Mouse (Mus musculus): Measurements from ENCODE around the gene Mroh9. TPM values are rescaled to one million over a fixed set of nuclear protein-coding genes. Genes with fewer than 3 reads are reported as not detected.
A peak's percentile ranks its signal among the peaks of the same experiment; 100 is the strongest.

The Mroh9 gene
- 8.3 and 10.5 TPM in 2 replicates for polyA plus RNA-seq (2012; rRNA removed)

DNA sequence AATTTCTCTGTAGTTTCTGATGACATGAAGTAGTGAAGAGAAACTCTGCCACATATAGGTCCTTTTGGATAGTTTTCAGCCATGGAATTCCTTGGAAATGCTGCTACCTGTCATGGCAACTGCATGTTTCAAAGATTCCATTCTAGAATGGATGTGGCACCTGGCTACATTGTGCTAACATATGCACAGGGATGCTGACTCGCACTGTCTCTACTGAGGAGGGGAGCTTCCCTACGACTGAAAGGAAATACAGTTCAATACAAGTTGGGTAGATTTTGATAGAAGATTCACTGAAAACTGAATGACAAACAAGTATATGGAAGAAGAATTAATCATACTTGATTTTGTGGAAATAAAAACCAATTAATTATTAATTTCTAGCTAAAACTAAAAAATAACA is at the start of gene Mroh9:
TSS of gene Mroh9 (minus strand) at position 101 of the 400 bp plus-strand sequence.
- peak within 1 kb of the TSS; percentile 63 for H3K4me3 ChIP-seq (ENCODE audit: control insufficient read depth, low read depth, low read length)
- no peaks in the 10 kb centered on the region for H3K27me3 ChIP-seq (ENCODE audit: control insufficient read depth, insufficient read depth, low read length)
- TF ChIP-seq POLR2A (IDR thresholded peaks at IDR 0.05; ENCODE audit: control insufficient read depth, low read depth, low read length) (no peak), CTCF (IDR thresholded peaks at IDR 0.05; ENCODE audit: control insufficient read depth, insufficient read depth, insufficient replicate concordance, low read depth, low read length) (no peak)
- H3K4me1 ChIP-seq (ENCODE audit: control insufficient read depth, insufficient read depth, low read length) = no peaks in the 10 kb centered on the region
- H3K36me3 ChIP-seq (ENCODE audit: control insufficient read depth, insufficient read depth, low read length) = no peaks in the 10 kb centered on the region
- H3K27ac ChIP-seq (ENCODE audit: control insufficient read depth, insufficient read depth, low read depth, low read length) = no peak within 1 kb of the TSS

DNA sequence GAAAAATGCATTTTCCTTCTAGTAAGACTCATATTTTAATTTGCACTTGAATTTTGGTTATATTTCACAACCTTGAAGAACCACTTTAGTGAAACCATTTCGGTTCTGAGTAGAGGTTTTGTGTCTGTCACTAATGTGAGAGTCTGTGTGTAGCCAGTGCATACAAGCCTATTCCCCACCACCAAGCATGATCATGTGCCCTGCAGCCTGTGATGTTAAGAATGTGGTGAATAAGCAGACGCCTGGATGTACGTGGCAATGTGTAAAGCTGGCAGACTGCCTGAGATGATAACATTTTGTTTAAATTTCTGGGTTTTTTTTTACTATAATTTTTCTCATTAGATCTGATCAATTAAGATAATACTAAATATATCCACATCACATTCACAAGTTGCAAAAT is 44.5 kb upstream of the Mroh9 start:
- Histone ChIP-seq H3K4me3 (ENCODE audit: control insufficient read depth, low read depth, low read length) (no peak overlapping the region), H3K36me3 (ENCODE audit: control insufficient read depth, insufficient read depth, low read length) (no peaks in the 10 kb centered on the region), H3K27ac (ENCODE audit: control insufficient read depth, insufficient read depth, low read depth, low read length) (no peak overlapping the region), H3K4me1 (ENCODE audit: control insufficient read depth, insufficient read depth, low read length) (no peaks in the 10 kb centered on the region), H3K27me3 (ENCODE audit: control insufficient read depth, insufficient read depth, low read length) (no peaks in the 10 kb centered on the region)
- TF ChIP-seq CTCF (IDR thresholded peaks at IDR 0.05; ENCODE audit: control insufficient read depth, insufficient read depth, insufficient replicate concordance, low read depth, low read length) (no peak), POLR2A (IDR thresholded peaks at IDR 0.05; ENCODE audit: control insufficient read depth, low read depth, low read length) (no peak)

DNA sequence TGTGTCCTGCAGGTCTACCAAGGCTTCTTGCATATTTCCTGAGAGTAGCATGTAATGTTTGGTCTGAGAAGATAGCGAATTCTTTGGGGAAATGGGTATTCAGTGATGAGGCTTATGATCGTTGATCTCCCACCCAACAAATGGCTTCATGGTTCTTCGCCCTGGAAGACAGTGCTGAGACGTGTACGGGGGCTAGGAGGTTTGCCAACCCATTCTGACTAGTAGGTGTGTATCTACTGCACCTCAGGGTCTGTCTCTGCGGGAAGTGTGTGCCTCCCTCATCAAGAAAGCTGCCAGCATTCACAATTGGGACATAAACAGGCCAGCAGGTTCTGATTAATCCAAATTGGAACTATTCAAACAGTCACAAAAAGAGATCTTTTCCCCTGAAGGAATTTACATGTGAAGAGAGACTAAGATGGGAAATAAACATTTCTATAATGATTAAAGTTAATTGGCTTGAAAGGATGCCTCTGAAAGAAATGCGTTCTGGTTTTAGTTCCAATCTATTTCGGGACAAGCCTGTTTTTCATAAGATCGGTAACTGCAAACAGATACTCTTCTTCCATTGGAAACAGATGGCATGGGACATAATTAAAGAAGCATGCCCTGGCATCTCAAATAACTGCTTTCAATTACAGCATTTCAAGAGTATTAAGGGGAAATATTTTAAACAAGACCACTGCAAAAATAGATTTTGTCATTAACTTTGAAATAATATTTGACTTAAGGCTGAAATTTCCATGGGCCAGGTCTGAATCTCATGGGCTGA is 43.8 kb upstream of the Mroh9 start:
- Histone ChIP-seq H3K27me3 (ENCODE audit: control insufficient read depth, insufficient read depth, low read length) (no peaks in the 10 kb centered on the region), H3K27ac (ENCODE audit: control insufficient read depth, insufficient read depth, low read depth, low read length) (no peak overlapping the region), H3K4me3 (ENCODE audit: control insufficient read depth, low read depth, low read length) (no peak overlapping the region), H3K4me1 (ENCODE audit: control insufficient read depth, insufficient read depth, low read length) (no peaks in the 10 kb centered on the region), H3K36me3 (ENCODE audit: control insufficient read depth, insufficient read depth, low read length) (no peaks in the 10 kb centered on the region)
- TF ChIP-seq POLR2A (IDR thresholded peaks at IDR 0.05; ENCODE audit: control insufficient read depth, low read depth, low read length) (no peak), CTCF (IDR thresholded peaks at IDR 0.05; ENCODE audit: control insufficient read depth, insufficient read depth, insufficient replicate concordance, low read depth, low read length) (no peak)

DNA sequence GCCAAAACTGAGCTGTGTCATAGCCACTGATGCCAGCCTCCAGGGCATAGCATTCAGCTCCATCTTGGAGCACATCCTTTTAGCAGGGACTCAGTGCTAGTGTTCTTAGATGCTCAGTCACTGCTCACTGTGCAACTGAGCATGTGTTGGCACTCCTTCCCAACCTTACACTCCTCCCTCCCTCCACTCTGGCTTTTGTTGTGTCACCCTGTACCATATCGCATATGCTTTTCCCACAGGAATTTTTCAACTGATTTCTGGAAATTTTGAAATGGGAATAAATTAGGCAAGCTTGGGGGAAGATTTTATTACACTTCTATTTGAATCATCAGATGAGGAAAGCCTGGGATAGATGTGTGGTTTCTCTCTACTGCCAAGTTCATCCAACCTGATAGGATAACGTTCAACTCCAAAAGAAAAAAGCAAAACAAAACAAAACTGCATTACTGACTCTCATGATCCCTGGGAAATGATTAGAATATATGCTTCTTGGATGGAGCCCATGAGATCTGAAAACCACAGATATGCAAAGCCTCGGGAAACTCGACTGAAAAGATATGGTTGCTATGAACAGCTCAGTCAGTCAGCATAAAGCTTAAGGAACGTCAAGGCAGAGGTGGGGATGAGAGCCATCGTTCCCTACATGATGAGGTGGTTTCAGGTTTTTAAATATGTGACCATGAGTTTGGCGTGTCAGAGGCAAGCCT is 40.9 kb upstream of the Mroh9 start:
- Histone ChIP-seq H3K4me3 (ENCODE audit: control insufficient read depth, low read depth, low read length) (no peak overlapping the region), H3K4me1 (ENCODE audit: control insufficient read depth, insufficient read depth, low read length) (no peaks in the 10 kb centered on the region), H3K27me3 (ENCODE audit: control insufficient read depth, insufficient read depth, low read length) (no peaks in the 10 kb centered on the region), H3K36me3 (ENCODE audit: control insufficient read depth, insufficient read depth, low read length) (no peaks in the 10 kb centered on the region), H3K27ac (ENCODE audit: control insufficient read depth, insufficient read depth, low read depth, low read length) (no peak overlapping the region)
- TF ChIP-seq CTCF (IDR thresholded peaks at IDR 0.05; ENCODE audit: control insufficient read depth, insufficient read depth, insufficient replicate concordance, low read depth, low read length) (no peak), POLR2A (IDR thresholded peaks at IDR 0.05; ENCODE audit: control insufficient read depth, low read depth, low read length) (no peak)

DNA sequence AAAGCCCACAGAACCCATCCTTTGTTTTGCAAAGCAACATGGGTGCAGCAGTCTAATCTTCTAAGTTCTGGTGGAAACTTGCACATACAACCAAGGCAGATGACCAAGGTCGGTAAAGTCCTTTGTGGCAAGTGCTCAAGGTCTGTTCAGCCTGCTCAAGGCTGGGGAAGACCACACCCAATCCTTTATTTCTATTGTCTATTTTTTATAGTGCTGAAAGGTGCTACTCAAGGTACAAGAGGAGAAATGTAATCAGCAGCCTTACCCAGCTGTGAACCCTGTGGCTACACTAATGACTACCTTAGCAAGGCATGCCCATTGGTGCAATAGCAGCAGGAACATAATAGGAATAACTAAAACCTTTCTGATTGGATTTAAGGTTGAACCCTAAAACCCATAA is 36.9 kb upstream of the Mroh9 start:
- H3K4me1 ChIP-seq (ENCODE audit: control insufficient read depth, insufficient read depth, low read length) = no peaks in the 10 kb centered on the region
- H3K36me3 ChIP-seq (ENCODE audit: control insufficient read depth, insufficient read depth, low read length) = no peaks in the 10 kb centered on the region
- TF ChIP-seq POLR2A (IDR thresholded peaks at IDR 0.05; ENCODE audit: control insufficient read depth, low read depth, low read length) (no peak), CTCF (IDR thresholded peaks at IDR 0.05; ENCODE audit: control insufficient read depth, insufficient read depth, insufficient replicate concordance, low read depth, low read length) (no peak)
- H3K27me3 ChIP-seq (ENCODE audit: control insufficient read depth, insufficient read depth, low read length) = no peaks in the 10 kb centered on the region
- H3K27ac ChIP-seq (ENCODE audit: control insufficient read depth, insufficient read depth, low read depth, low read length) = no peak overlapping the region
- no peak overlapping the region for H3K4me3 ChIP-seq (ENCODE audit: control insufficient read depth, low read depth, low read length)

DNA sequence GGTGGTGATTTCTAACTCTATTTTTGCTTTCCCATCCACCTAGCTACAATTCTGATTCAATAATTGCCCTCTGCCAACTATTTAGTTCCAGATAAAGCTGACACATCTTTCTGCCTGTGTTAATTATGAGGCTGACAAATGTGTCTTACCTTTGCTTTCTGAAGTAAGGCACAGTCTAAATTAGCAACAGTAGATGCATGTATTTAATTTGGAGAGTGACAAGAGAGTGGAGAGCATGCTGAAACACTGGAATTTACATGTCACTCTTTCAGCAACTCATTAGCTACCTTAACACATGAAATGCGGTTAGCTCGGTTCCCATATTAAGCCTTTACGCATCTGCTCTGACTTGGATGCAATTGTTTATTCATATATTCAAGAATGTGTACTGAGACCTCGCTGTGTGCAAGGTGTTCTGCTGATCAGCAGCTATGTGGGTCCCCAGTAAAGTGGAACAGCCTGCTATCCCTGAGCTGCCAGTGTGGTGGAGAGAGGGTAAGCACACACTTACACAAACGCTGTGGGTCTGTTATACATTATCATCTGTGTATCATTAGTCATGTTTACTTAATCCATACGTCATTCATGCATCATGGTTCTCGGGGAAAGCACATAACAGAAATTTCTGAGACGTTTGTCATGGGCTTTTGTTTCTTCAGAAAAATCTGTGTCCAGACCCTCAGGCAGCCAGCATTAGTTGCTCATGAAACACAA is 28.1 kb upstream of the Mroh9 start:
- H3K27ac ChIP-seq (ENCODE audit: control insufficient read depth, insufficient read depth, low read depth, low read length) = no peak overlapping the region
- H3K36me3 ChIP-seq (ENCODE audit: control insufficient read depth, insufficient read depth, low read length) = no peaks in the 10 kb centered on the region
- TF ChIP-seq CTCF (IDR thresholded peaks at IDR 0.05; ENCODE audit: control insufficient read depth, insufficient read depth, insufficient replicate concordance, low read depth, low read length) (no peak), POLR2A (IDR thresholded peaks at IDR 0.05; ENCODE audit: control insufficient read depth, low read depth, low read length) (no peak)
- no peaks in the 10 kb centered on the region for H3K4me1 ChIP-seq (ENCODE audit: control insufficient read depth, insufficient read depth, low read length)
- no peak overlapping the region for H3K4me3 ChIP-seq (ENCODE audit: control insufficient read depth, low read depth, low read length)
- no peaks in the 10 kb centered on the region for H3K27me3 ChIP-seq (ENCODE audit: control insufficient read depth, insufficient read depth, low read length)
